ENCODE assay signal across 23 mouse cellular contexts in genomic region chr7:135002216-135002615, GRCm38 (mm10).
"Had no signal": no experiment of that assay in that cellular context is flagged by ENCODE, and none has a peak within 500 bp of the region (broad histone marks: within the 10 kb centered on the region; RNA-seq: fewer than 3 reads in every experiment).

No protein-coding gene starts in this region.

- H3K4me1 ChIP-seq: heart, embryonic 13.5 days; heart, embryonic 15.5 days; liver, embryonic 13.5 days; liver, embryonic 15.5 days had no signal

- H3K36me3 ChIP-seq: hindbrain, embryonic 13.5 days; hindbrain, embryonic 15.5 days; liver, embryonic 15.5 days had no signal

- ATAC-seq: hindbrain, postnatal 0 days; intestine, embryonic 16.5 days had no signal

- H3K27me3 ChIP-seq: heart, embryonic 13.5 days; heart, embryonic 15.5 days; hindbrain, embryonic 13.5 days; hindbrain, embryonic 15.5 days; limb, embryonic 13.5 days; limb, embryonic 15.5 days; liver, embryonic 13.5 days; liver, embryonic 15.5 days had no signal

- DNase-seq: gastrocnemius, postnatal 14 days; gastrocnemius, postnatal 36 days; heart, adult 18-20 months; heart, postnatal 14 days; heart, postnatal 36 days; kidney, adult 11 months; kidney, adult 8-10 months; kidney, postnatal 10 days; kidney, postnatal 25 days; kidney, postnatal 4 days; liver, embryonic 13.5 days had no signal

- H3K4me2 ChIP-seq: heart, embryonic 11.5 days; heart, embryonic 13.5 days; heart, embryonic 15.5 days; hindbrain, embryonic 13.5 days; hindbrain, embryonic 15.5 days; limb, embryonic 13.5 days; limb, embryonic 15.5 days; liver, embryonic 13.5 days; liver, embryonic 15.5 days had no signal

- H3K4me3 ChIP-seq: heart, embryonic 13.5 days; heart, embryonic 15.5 days; hindbrain, embryonic 13.5 days; hindbrain, embryonic 15.5 days; layer of hippocampus, adult 2 months; left cerebral cortex, adult 2 months; limb, embryonic 13.5 days; limb, embryonic 15.5 days; liver, embryonic 13.5 days; liver, embryonic 15.5 days had no signal

- H3K27ac ChIP-seq: heart, embryonic 13.5 days; heart, embryonic 15.5 days; hindbrain, embryonic 13.5 days; hindbrain, embryonic 15.5 days; hindbrain, postnatal 0 days; layer of hippocampus, adult 2 months; left cerebral cortex, adult 2 months; limb, embryonic 13.5 days; limb, embryonic 15.5 days; liver, embryonic 13.5 days; liver, embryonic 15.5 days had no signal

- H3K9ac ChIP-seq: heart, embryonic 13.5 days; heart, embryonic 15.5 days; hindbrain, embryonic 13.5 days; hindbrain, embryonic 15.5 days; limb, embryonic 13.5 days; limb, embryonic 15.5 days; liver, embryonic 13.5 days; liver, embryonic 15.5 days had no signal

- H3K9me3 ChIP-seq: heart, embryonic 13.5 days; heart, embryonic 15.5 days; hindbrain, embryonic 13.5 days; hindbrain, embryonic 15.5 days; limb, embryonic 13.5 days; limb, embryonic 15.5 days; liver, embryonic 13.5 days; liver, embryonic 15.5 days had no signal
